Mouse (Mus musculus) macrophage (primary cell): ENCODE measurements around the gene Lrrtm3. TPM values are rescaled to one million over a fixed set of nuclear protein-coding genes. Genes with fewer than 3 reads are reported as not detected.

ENCODE experiments used
- H3K27ac ChIP-seq: fragments of 350-480 bp; formaldehyde crosslinking; 2 replicates; pipeline ENCODE4 v1.9.0; 2021
- H3K36me3 ChIP-seq: fragments of 350-480 bp; formaldehyde crosslinking; 2 replicates; pipeline ENCODE4 v1.9.0; 2021; ENCODE audit errors: inconsistent target
- H3K4me3 ChIP-seq: fragments of 350-480 bp; formaldehyde crosslinking; 2 replicates; pipeline ENCODE4 v1.9.0; 2021; ENCODE audit errors: inconsistent target
- H3K79me2 ChIP-seq: fragments of 350-480 bp; formaldehyde crosslinking; 2 replicates; pipeline ENCODE4 v1.9.0; 2021; ENCODE audit errors: inconsistent target
- WGBS: methylation state at CpG from one replicate; pipeline ENCODE4 v1.1.7; 2026; ENCODE audit warnings: inconsistent platforms; ENCODE audit not compliant: missing documents; 5-methylcytosine and 5-hydroxymethylcytosine counted together
- polyA plus RNA-seq: library from polyadenylated mRNA; stranded (reverse); fragments of 250-400 nt; gene quantifications from 3 replicates; pipeline ENCODE4 v1.2.4, GENCODE M21; 2018; ENCODE audit warnings: inconsistent platforms

The Lrrtm3 gene
- polyA plus RNA-seq, 1 experiment from 2014 or later = not detected

DNA sequence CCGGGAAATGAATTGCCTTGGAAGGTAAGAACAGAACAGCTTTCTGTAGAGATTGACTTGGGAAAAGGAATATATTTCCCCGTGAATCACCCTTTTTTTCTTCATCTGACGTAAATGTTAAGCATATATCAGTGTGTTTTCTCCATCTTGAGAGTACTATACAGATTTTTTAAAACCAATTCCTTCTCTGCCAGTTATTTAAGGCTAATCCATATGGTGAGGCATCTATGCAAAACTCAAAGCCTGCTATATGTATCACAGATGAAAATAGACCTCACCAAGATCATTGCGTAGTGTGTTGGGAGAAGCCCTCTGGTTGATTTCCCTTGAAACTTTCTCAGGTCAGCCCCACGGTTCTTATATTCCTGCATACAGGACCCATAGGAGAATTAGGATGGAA, 195.5 kb downstream of the Lrrtm3 start:
- H3K36me3 ChIP-seq = no peaks in the 10 kb centered on the region
- 87% methylated on average over 5 of the region's 5 CpGs for WGBS

DNA sequence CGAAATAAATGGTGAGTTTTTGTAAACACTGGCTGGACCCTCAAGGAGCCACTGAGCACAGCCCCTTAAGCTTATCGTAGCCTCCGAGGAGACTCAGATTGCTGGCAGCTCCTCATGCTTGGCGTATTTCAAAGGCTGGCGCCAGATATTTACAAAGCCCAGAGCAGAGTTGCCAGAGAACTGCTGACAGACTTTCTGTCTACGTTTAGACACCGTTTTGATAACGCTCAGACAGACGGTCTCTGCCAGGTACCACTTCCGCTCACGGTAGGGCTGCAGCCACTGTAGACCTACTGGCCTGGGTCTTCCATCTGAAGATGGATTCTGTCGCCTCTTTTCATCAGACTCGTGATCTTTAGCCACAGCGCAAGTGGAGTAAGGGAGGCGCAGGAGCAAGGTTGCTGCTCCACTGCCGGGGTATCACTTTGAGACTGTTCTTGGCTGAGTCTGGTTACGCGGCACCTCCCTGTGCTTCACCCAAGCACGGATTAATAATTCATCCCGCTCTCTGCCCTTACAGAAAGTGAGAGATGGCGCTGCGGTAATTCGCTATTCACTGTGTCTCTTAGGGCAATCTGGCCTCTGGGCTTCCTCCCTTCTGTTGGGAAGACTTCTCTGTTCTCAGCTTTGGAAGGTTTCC, 203.5 kb downstream of the Lrrtm3 start:
- WGBS = 87% methylated on average over 23 of the region's 23 CpGs
- H3K36me3 ChIP-seq = no peaks in the 10 kb centered on the region
- no peak overlapping the region for H3K4me3 ChIP-seq
- no peaks in the 10 kb centered on the region for H3K79me2 ChIP-seq
- no peak overlapping the region for H3K27ac ChIP-seq

More for the DNA sequence above, 195.5 kb downstream of the Lrrtm3 start:
- H3K27ac ChIP-seq = no peak overlapping the region
- H3K79me2 ChIP-seq = no peaks in the 10 kb centered on the region
- no peak overlapping the region for H3K4me3 ChIP-seq

DNA sequence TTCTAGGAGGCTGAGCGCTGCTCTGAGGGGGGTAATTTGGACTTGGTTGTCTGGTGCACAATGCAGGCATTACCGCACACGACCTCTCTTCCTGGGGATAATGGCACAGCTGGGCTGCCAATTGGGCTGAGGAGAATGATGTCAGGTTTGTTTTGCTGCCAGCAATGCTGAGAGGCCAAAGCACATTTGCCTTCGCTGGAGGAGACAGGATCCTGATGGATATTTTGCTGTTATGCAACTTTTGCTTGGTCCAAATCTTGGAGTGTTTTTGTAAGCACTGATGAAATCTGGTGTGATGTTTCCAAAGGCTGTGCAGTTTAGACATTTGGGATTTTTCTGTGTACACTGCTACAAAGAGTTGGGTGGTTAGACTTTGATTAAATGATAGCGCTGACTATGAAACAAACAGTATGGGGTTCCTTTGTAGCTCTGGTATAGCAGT, 209.6 kb downstream of the Lrrtm3 start:
- WGBS = 86% methylated on average over 5 of the region's 5 CpGs
- no peak overlapping the region for H3K4me3 ChIP-seq
- H3K27ac ChIP-seq = no peak overlapping the region
- H3K36me3 ChIP-seq = no peaks in the 10 kb centered on the region
- no peaks in the 10 kb centered on the region for H3K79me2 ChIP-seq

Other genes with a start within 250 kb of the Lrrtm3 start
- not detected in 3 replicates for gene Gm10118, start 162.8 kb downstream of the Lrrtm3 start, polyA plus RNA-seq